Mouse (Mus musculus) large intestine, adult 2 months (tissue): ENCODE results near the gene Shbg. TPM values are rescaled to one million over a fixed set of nuclear protein-coding genes. Genes with fewer than 3 reads are reported as not detected.

Experiments used
- DNase-seq: peaks from one replicate; pipeline ENCODE4 v3.0.0-alpha.2; 2012; ENCODE audit warnings: low read depth, low spot score
- WGBS: fragments of 180-500 bp; shearing (Covaris S2); methylation state at CpG from one replicate; pipeline ENCODE4 v1.1.7; 2018; 5-methylcytosine and 5-hydroxymethylcytosine counted together
- polyA plus RNA-seq: library from polyadenylated mRNA; depleted of rRNA; stranded (reverse); fragments of >200 nt; gene quantifications from 2 replicates; pipeline ENCODE4 v1.2.3, GENCODE M21; 2012

The Shbg gene
- polyA plus RNA-seq, 1 experiment: not detected

GRCm38 (mm10) chr11:69604795-69605664, 12.7 kb downstream of the Shbg start:
- WGBS: 1% methylated on average over 73 of the region's 73 CpGs
- DNase-seq: no peak

- WGBS: 52% methylated on average over 3 of the region's 3 CpGs
- DNase-seq: no peak
Observed at GRCm38 (mm10) chr11:69604347-69604746, 13.4 kb downstream of the Shbg start.

GRCm38 (mm10) chr11:69603516-69603915, 14.2 kb downstream of the Shbg start:
- 90% methylated on average over 8 of the region's 8 CpGs for WGBS
- no peak for DNase-seq

GRCm38 (mm10) chr11:69601768-69602167, 15.9 kb downstream of the Shbg start:
- WGBS: 45% methylated on average over 3 of the region's 3 CpGs
- no peak for DNase-seq

GRCm38 (mm10) chr11:69600098-69600497, 17.6 kb downstream of the Shbg start:
- DNase-seq: no peak
- WGBS: 29% methylated on average over 6 of the region's 6 CpGs

DNA sequence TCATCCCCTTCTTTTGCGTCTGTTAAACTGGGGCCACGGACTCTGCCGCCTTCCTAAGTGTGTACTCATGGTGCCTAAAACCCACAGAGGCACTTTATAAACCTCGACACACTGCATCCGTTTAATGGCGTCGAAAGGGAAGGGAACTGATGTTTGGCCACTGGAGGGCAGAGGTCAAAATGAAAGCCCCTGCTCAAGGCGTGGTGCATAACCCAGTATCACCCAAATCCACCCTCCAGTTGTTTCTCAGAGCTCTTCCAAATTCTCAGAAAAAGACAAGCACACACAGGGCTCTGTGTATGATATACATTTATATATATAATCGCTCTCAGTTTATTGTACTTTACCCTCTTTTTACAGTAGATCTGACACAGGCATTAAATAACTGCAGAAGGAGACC, 18.3 kb downstream of the Shbg start:
- 14% methylated on average over 9 of the region's 9 CpGs for WGBS

DNA sequence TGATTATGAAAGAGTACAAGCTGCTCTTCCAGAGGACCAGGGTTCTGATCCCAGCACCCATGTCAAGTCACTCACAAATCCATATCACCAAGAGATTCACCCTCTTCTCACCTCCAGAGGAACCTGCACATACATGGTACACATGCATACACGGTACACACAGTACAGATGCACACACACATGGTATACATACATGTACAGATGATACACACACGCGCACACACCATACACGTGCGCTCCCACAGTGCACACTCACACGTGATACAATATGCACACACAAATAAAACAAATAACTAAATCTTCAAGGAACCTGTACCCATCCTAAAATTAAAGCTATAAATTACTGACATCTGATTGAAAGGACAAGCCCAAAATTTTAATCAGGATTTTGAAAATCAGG, 22.9 kb downstream of the Shbg start:
- no peak for DNase-seq
- WGBS: 92% methylated on average over 6 of the region's 6 CpGs

More for the DNA sequence above, 18.3 kb downstream of the Shbg start:
- DNase-seq: no peak

GRCm38 (mm10) chr11:69592799-69593198, 24.9 kb downstream of the Shbg start:
- WGBS: 76% methylated on average over 4 of the region's 4 CpGs
- DNase-seq: no peak

DNA sequence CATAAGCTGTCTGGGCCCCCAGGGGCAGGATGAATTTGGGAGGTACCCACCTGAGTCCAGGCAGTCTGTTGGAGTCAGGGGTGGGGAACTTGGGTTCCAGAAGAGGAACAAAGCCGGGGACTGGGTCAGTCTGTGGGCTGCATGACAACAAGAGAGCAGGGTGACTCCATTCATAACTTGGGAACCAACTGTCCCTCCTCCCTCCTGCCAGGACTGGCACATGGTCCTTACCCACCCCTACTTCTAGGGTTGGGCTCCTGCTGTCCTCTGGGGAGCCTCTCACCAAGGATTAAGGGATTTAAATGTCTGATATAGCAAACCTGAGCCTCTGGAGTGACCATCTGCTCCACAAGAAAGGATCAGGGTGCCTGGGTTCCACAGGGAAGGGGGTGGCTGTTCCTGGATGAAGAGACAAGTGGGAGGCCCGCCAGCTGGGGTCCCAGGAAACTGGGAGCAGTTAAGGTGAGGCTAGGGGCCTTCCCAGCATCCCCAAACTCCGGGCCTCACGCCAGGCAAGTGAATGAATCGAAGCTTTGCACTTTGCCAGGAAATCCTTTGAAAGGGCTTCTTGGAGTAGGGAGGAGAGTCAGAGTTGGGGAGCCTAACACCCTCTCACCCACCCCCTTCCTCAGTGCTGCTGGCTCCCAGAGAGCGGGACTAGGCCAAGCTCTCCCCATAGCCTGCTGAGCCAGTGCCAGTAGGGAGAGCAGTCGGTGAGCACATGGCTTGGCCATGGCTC, 25.6 kb downstream of the Shbg start:
- 72% methylated on average over 7 of the region's 7 CpGs for WGBS
- no peak for DNase-seq

GRCm38 (mm10) chr11:69591424-69591823, 26.3 kb downstream of the Shbg start:
- WGBS: 92% methylated on average over 3 of the region's 3 CpGs
- no peak for DNase-seq

- WGBS: 92% methylated on average over 8 of the region's 8 CpGs
- DNase-seq: no peak
Observed at GRCm38 (mm10) chr11:69590622-69591021, 27.1 kb downstream of the Shbg start.

- no peak for DNase-seq
- WGBS: 93% methylated on average over 22 of the region's 22 CpGs
Observed at GRCm38 (mm10) chr11:69589207-69589834, 28.4 kb downstream of the Shbg start.

DNA sequence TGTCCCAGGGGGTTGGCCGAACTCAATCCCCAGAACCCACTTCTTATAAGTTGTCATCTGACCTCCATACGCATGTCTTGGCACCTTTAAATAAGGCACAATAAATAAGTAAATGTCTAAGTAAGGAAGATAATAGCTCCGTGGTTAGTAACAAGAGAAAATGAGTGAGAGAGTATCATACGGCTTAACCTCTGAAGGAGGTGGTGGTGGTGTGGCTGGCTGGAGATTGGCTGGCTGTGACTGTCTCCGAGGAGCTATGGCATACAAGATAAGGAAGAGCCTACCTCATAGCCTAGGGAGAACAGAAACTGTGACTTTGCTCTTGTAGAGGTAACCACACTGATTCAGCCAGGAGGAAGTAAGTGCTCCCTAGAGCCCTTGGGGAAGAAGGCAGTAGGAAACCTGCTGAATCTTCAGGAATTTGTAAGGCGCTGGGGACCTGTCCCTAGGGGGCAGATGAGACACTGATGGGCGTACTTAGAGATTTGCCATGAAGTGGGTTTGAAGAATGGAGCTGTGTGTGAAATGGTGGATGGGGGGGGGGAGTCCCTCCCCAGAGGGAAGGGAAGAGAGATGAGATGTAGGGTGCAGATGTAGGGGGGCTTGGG, 31.9 kb downstream of the Shbg start:
- DNase-seq: no peak
- WGBS: 73% methylated on average over 7 of the region's 7 CpGs

DNA sequence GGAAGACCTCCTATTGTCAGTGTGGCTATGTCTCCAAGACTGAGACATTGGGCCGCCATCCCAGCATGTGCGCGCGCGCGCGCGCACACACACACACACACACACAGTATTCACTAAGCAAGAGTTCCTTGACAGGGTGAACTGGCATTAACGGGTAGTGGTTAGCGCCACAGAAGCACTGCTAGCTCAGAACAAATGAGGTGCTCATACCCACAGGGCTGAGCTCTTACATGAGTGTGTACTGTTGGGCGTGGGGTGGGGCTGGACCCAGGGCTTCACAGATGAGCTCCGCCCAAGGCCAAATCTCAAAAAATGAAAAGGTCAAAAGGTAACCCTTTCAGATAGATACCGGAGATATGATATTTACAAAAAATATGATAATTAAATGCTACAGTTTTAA, 32.8 kb downstream of the Shbg start:
- DNase-seq: no peak
- WGBS: 90% methylated on average over 13 of the region's 13 CpGs

- 66% methylated on average over 7 of the region's 7 CpGs for WGBS
Observed at GRCm38 (mm10) chr11:69584008-69584407, 33.7 kb downstream of the Shbg start.

GRCm38 (mm10) chr11:69582230-69582805, 35.4 kb downstream of the Shbg start:
- 51% methylated on average over 9 of the region's 9 CpGs for WGBS

More at GRCm38 (mm10) chr11:69584008-69584407, 33.7 kb downstream of the Shbg start:
- DNase-seq: no peak

GRCm38 (mm10) chr11:69581814-69582213, 35.9 kb downstream of the Shbg start:
- DNase-seq: no peak
- 2% methylated on average over 8 of the region's 8 CpGs for WGBS

More at GRCm38 (mm10) chr11:69582230-69582805, 35.4 kb downstream of the Shbg start:
- no peak for DNase-seq

- DNase-seq: peak; percentile 68
- WGBS: under 1% methylated on average over 36 of the region's 36 CpGs
Observed at GRCm38 (mm10) chr11:69581147-69581688, 36.5 kb downstream of the Shbg start.

DNA sequence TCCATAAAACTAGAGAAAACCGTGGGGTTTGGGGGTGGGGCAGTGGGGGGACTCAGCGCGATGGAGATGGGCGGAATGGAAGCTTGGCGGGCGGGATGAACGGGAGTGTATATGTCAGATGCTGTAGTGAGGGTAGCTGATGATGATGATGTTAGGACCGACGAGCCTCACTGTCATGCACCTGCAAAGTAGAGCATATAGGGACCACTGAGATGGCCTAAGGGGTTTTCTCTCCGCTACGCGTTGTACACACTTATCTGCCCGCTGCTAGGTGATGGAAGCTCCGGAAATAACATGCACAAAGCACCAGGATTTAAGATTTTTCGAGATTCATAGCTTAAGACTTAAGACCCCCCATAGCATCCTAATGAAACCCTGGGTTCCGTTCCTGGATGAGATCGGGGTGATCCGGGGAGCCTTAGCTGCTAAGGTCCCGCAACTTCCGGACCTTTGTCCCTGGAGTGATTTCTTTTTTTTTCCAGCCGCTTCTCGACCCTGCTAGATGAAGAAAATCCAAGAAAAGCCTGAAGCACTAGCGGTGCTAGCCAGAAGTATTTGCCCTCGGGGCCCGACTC, 37.0 kb downstream of the Shbg start:
- WGBS: under 1% methylated on average over 25 of the region's 25 CpGs
- DNase-seq: no peak
